Mouse (Mus musculus) CH12.LX (cell line): ENCODE measurements at regions not wholly inside any gene's neighbourhood (a gene's known extent, or its start where the extent isn't known, plus 50 kb on each side); places are given as distances from the start of the nearest gene placed in this dataset.

ENCODE experiments used
- DNase-seq: peaks from one replicate; pipeline ENCODE4 v3.0.0-alpha.2; 2013; ENCODE audit errors: extremely low read depth
- H3K27ac ChIP-seq: 2 replicates; pipeline ENCODE4 v1.5.1; 2012; ENCODE audit warnings: low read depth, mild to moderate bottlenecking, control low read depth, moderate library complexity; ENCODE audit not compliant: insufficient read depth
- H3K27me3 ChIP-seq: replicated peaks from 2 replicates; pipeline ENCODE3; 2012; ENCODE audit warnings: inconsistent platforms
- H3K36me3 ChIP-seq, 2 experiments: replicated peaks in 1 of 2; 2 replicates each; pipeline versions ENCODE3 to v1.6.1; 2012; ENCODE audit warnings: inconsistent platforms in 1 of 2, low read length in 1 of 2, mild to moderate bottlenecking in 1 of 2, mixed read lengths in 1 of 2, moderate library complexity in 1 of 2; ENCODE audit not compliant: control insufficient read depth in 1 of 2, insufficient read depth in 1 of 2
- H3K4me1 ChIP-seq, 2 experiments: 2 replicates each; pipeline ENCODE4 v1.6.1; 2012; ENCODE audit warnings: inconsistent platforms in 1 of 2, moderate library complexity in 1 of 2; ENCODE audit not compliant: insufficient read depth in 2 of 2, control insufficient read depth in 1 of 2
- H3K4me2 ChIP-seq: 2 replicates; pipeline ENCODE4 v1.6.1; 2012; ENCODE audit warnings: low read depth, mild to moderate bottlenecking, control low read depth; ENCODE audit not compliant: poor library complexity, insufficient read depth, severe bottlenecking
- H3K4me3 ChIP-seq, 3 experiments: fragments of 150-350 bp in 1 of 3; sonication (generic) in 1 of 3; replicated peaks in 1 of 3; 2 replicates each; pipeline versions ENCODE3 to v1.5.1; 2011 to 2012; ENCODE audit warnings: low read depth in 2 of 3, low read length in 2 of 3, mild to moderate bottlenecking in 2 of 3, moderate library complexity in 2 of 3, control low read depth in 1 of 3, improper control_type of control experiment in 1 of 3, inconsistent platforms in 1 of 3, mixed read lengths in 1 of 3; ENCODE audit not compliant: poor library complexity in 1 of 3
- H3K79me2 ChIP-seq: replicated peaks from 2 replicates; pipeline ENCODE4 v1.6.1; 2012; ENCODE audit warnings: mild to moderate bottlenecking, moderate library complexity; ENCODE audit not compliant: control insufficient read depth, poor library complexity, insufficient read depth, severe bottlenecking; ENCODE audit errors: extremely low read depth
- H3K9ac ChIP-seq: 2 replicates; pipeline ENCODE4 v1.6.1; 2012; ENCODE audit warnings: low read depth, mild to moderate bottlenecking, control low read depth, moderate library complexity; ENCODE audit not compliant: insufficient read depth
- H3K9me3 ChIP-seq: replicated peaks from 2 replicates; pipeline ENCODE3; 2012; ENCODE audit warnings: low read length, inconsistent platforms, mixed read lengths
- BHLHE40 ChIP-seq: IDR thresholded peaks from 2 replicates; pipeline ENCODE4 v1.6.1; 2011; ENCODE audit warnings: mild to moderate bottlenecking, low read depth, low read length, improper control_type of control experiment
- CHD1 ChIP-seq: IDR thresholded peaks from 2 replicates; pipeline ENCODE4 v1.6.1; 2012; ENCODE audit warnings: low read depth, low read length, improper control_type of control experiment, inconsistent platforms
- CHD2 ChIP-seq: IDR thresholded peaks from 2 replicates; pipeline ENCODE4 v1.6.1; 2011; ENCODE audit warnings: low read length, improper control_type of control experiment
- CTCF ChIP-seq, 2 experiments: IDR thresholded peaks in 1 of 2; conservative IDR thresholded peaks in 1 of 2; 2 replicates each; pipeline ENCODE4 v1.5.1; 2011 to 2012; ENCODE audit warnings: low read depth in 2 of 2, low read length in 2 of 2, improper control_type of control experiment in 1 of 2, inconsistent platforms in 1 of 2, mild to moderate bottlenecking in 1 of 2, moderate library complexity in 1 of 2
- E2F4 ChIP-seq: IDR thresholded peaks from 2 replicates; pipeline ENCODE4 v1.6.1; 2011; ENCODE audit warnings: low read depth, low read length, improper control_type of control experiment; ENCODE audit not compliant: insufficient replicate concordance
- ELF1 ChIP-seq: IDR thresholded peaks from 2 replicates; pipeline ENCODE4 v1.6.1; 2014; ENCODE audit warnings: low read depth, mild to moderate bottlenecking, inconsistent platforms, low read length, improper control_type of control experiment
- EP300 ChIP-seq: IDR thresholded peaks from 2 replicates; pipeline ENCODE4 v1.6.1; 2011; ENCODE audit warnings: low read length, improper control_type of control experiment
- ETS1 ChIP-seq: conservative IDR thresholded peaks from 2 replicates; pipeline ENCODE4 v1.6.1; 2012; ENCODE audit warnings: low read depth, mild to moderate bottlenecking, inconsistent platforms, low read length, improper control_type of control experiment, moderate library complexity
- GABPA ChIP-seq: IDR thresholded peaks from 2 replicates; pipeline ENCODE4 v1.6.1; 2012; ENCODE audit warnings: low read depth, low read length, improper control_type of control experiment, inconsistent platforms; ENCODE audit not compliant: insufficient replicate concordance
- HCFC1 ChIP-seq: IDR thresholded peaks from 2 replicates; pipeline ENCODE4 v1.6.1; 2012; ENCODE audit warnings: low read depth, mild to moderate bottlenecking, inconsistent platforms, low read length, improper control_type of control experiment
- IRF4 ChIP-seq: IDR thresholded peaks from 2 replicates; pipeline ENCODE4 v1.6.1; 2014; ENCODE audit warnings: low read depth, mild to moderate bottlenecking, inconsistent platforms, low read length, improper control_type of control experiment
- JUN ChIP-seq: IDR thresholded peaks from 2 replicates; pipeline ENCODE4 v1.6.1; 2011; ENCODE audit warnings: low read depth, mild to moderate bottlenecking, low read length, improper control_type of control experiment, moderate library complexity; ENCODE audit not compliant: insufficient read depth
- JUND ChIP-seq: conservative IDR thresholded peaks from 2 replicates; pipeline ENCODE4 v1.6.1; 2011; ENCODE audit warnings: low read depth, low read length, improper control_type of control experiment
- KAT2A ChIP-seq: IDR thresholded peaks from 2 replicates; pipeline ENCODE4 v1.6.1; 2012; ENCODE audit warnings: low read length, improper control_type of control experiment, inconsistent platforms; ENCODE audit not compliant: insufficient replicate concordance
- MAFK ChIP-seq: IDR thresholded peaks from 2 replicates; pipeline ENCODE4 v1.6.1; 2011; ENCODE audit warnings: low read length, improper control_type of control experiment; ENCODE audit not compliant: insufficient replicate concordance
- MAX ChIP-seq: IDR thresholded peaks from 2 replicates; pipeline ENCODE4 v1.6.1; 2011; ENCODE audit warnings: low read length, improper control_type of control experiment
- MAZ ChIP-seq: IDR thresholded peaks from 2 replicates; pipeline ENCODE4 v1.6.1; 2012; ENCODE audit warnings: low read depth, mild to moderate bottlenecking, inconsistent platforms, low read length, improper control_type of control experiment, moderate library complexity
- MEF2A ChIP-seq: IDR thresholded peaks from 2 replicates; pipeline ENCODE4 v1.6.1; 2014; ENCODE audit warnings: low read depth, mild to moderate bottlenecking, inconsistent platforms, low read length, improper control_type of control experiment, borderline replicate concordance
- MXI1 ChIP-seq: IDR thresholded peaks from 2 replicates; pipeline ENCODE4 v1.6.1; 2011; ENCODE audit warnings: mild to moderate bottlenecking, low read depth, low read length, improper control_type of control experiment
- MYC ChIP-seq: IDR thresholded peaks from 2 replicates; pipeline ENCODE4 v1.6.1; 2011; ENCODE audit warnings: low read depth, mild to moderate bottlenecking, improper control_type of control experiment, low read length
- NELFE ChIP-seq: IDR thresholded peaks from 2 replicates; pipeline ENCODE4 v1.6.1; 2011; ENCODE audit warnings: low read depth, low read length, improper control_type of control experiment
- NRF1 ChIP-seq: IDR thresholded peaks from 2 replicates; pipeline ENCODE4 v1.6.1; 2014; ENCODE audit warnings: low read depth, mild to moderate bottlenecking, inconsistent platforms, low read length, improper control_type of control experiment, moderate library complexity
- PAX5 ChIP-seq: IDR thresholded peaks from 2 replicates; pipeline ENCODE4 v1.6.1; 2012; ENCODE audit warnings: low read length, inconsistent platforms, mixed read lengths
- POLR2A ChIP-seq: IDR thresholded peaks from 2 replicates; pipeline ENCODE4 v1.6.1; 2011; ENCODE audit warnings: low read depth, mild to moderate bottlenecking, improper control_type of control experiment, low read length
- POLR2AphosphoS2 ChIP-seq: IDR thresholded peaks from 2 replicates; pipeline ENCODE4 v1.6.1; 2011; ENCODE audit warnings: low read depth, low read length, improper control_type of control experiment
- RAD21 ChIP-seq: IDR thresholded peaks from 2 replicates; pipeline ENCODE4 v1.6.1; 2011; ENCODE audit warnings: low read depth, mild to moderate bottlenecking, low read length, improper control_type of control experiment, moderate library complexity
- RCOR1 ChIP-seq: conservative IDR thresholded peaks from 2 replicates; pipeline ENCODE4 v1.6.1; 2012; ENCODE audit warnings: low read depth, mild to moderate bottlenecking, inconsistent platforms, low read length, improper control_type of control experiment
- SIN3A ChIP-seq: IDR thresholded peaks from 2 replicates; pipeline ENCODE4 v1.6.1; 2012; ENCODE audit warnings: low read length, improper control_type of control experiment, inconsistent platforms
- SMC3 ChIP-seq: IDR thresholded peaks from 2 replicates; pipeline ENCODE4 v1.6.1; 2011; ENCODE audit warnings: low read depth, low read length, improper control_type of control experiment
- TBP ChIP-seq: conservative IDR thresholded peaks from 2 replicates; pipeline ENCODE4 v1.6.1; 2011; ENCODE audit warnings: low read depth, low read length, improper control_type of control experiment
- TCF12 ChIP-seq: IDR thresholded peaks from 2 replicates; pipeline ENCODE4 v1.6.1; 2014; ENCODE audit warnings: low read depth, mild to moderate bottlenecking, inconsistent platforms, low read length, improper control_type of control experiment
- USF1 ChIP-seq: IDR thresholded peaks from 2 replicates; pipeline ENCODE4 v1.6.1; 2014; ENCODE audit warnings: low read depth, mild to moderate bottlenecking, inconsistent platforms, low read length, improper control_type of control experiment
- USF2 ChIP-seq: conservative IDR thresholded peaks from 2 replicates; pipeline ENCODE4 v1.6.1; 2011; ENCODE audit warnings: low read depth, low read length, improper control_type of control experiment
- ZC3H11A ChIP-seq: IDR thresholded peaks from 2 replicates; pipeline ENCODE4 v1.6.1; 2012; ENCODE audit warnings: low read depth, mild to moderate bottlenecking, inconsistent platforms, low read length, improper control_type of control experiment
- ZMIZ1 ChIP-seq: IDR thresholded peaks from 2 replicates; pipeline ENCODE4 v1.6.1; 2012; ENCODE audit warnings: low read depth, mild to moderate bottlenecking, inconsistent platforms, low read length, improper control_type of control experiment
- ZNF384 ChIP-seq: IDR thresholded peaks from 2 replicates; pipeline ENCODE4 v1.6.1; 2012; ENCODE audit warnings: low read depth, low read length, improper control_type of control experiment, inconsistent platforms
- dilution Hi-C: fragments of 300-500 bp; cut with MboI; formaldehyde crosslinking; loops from 2 replicates; pipeline ENCODE4 v1.14.3; 2020; ENCODE audit warnings: low sequenced_read_pairs; ENCODE audit not compliant: extremely low pct_unique_long_range_greater_than_20kb, extremely low pct_ligation_motif_present
- in situ Hi-C: fragments of 300-500 bp; cut with MboI; formaldehyde crosslinking; loops from 3 replicates; pipeline ENCODE4 v1.14.3; 2019; ENCODE audit warnings: low sequenced_read_pairs, low pct_ligation_motif_present, low pct_unique_long_range_greater_than_20kb, mixed read lengths

DNA sequence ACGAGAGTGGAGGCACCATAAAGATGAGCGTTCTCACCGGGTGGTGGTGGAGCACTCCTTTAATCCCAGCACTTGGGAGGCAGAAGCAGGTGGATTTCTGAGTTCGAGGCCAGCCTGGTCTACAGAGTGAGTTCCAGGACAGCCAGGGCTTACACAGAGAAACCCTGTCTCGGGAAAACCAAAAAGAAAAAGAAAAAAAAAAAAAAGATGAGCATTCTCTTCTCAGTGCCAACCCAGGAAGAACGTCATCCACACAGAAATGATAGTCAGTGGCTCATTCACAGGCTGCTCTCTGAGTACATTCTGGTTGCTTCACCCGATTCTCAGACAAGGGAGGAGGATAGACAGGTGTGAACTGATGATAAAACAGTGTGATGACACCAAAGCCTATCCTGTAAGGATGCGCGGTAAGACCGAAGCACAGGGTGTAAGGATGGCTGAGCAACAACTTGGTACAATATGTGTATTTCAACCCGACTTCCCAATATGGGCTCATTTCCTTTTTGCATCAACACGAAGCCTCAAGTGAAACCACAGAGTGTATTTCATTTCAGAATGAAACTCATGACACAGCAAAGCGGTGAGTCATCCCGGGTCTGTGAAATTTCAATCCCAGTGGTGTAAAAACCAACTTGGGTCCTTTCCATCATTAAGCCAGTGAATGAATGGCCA lies 84.5 kb downstream of the Nfkbiz start:
- no peaks in the 10 kb centered on the region for H3K36me3 ChIP-seq
- in situ Hi-C loops (no loop called here), dilution Hi-C loops (no loop called here)
- DNase-seq = peak; percentile 95
- H3K9ac ChIP-seq = peak overlapping the region; percentile 81
- peaks cover 6% of the 10 kb centered on the region; the same call in 1 of the 2 replicates for H3K79me2 ChIP-seq
- peak overlapping the region; percentile 26 to 52 (median 27) for H3K4me3 ChIP-seq
- peak overlapping the region; percentile 96 for H3K27ac ChIP-seq
- H3K4me2 ChIP-seq = peak overlapping the region; percentile 97
- H3K27me3 ChIP-seq = no peaks in the 10 kb centered on the region
- TF ChIP-seq TBP (no peak), JUND (peak; percentile 96), ZMIZ1 (no peak), MAX (peak; percentile 86), USF2 (no peak; the same call in 1 of the 2 replicates), NELFE (no peak), TCF12 (peak; percentile 96), CHD1 (0 out of 2 replicates have a peak, but pooled peaks have one; percentile 73), CTCF (conservative IDR thresholded peaks at IDR 0.05 in 1 of 2, IDR thresholded peaks at IDR 0.05 in 1 of 2; ENCODE audit: low read depth in 2 of 2, low read length in 2 of 2) (no peak), ZC3H11A (no peak), E2F4 (0 out of 2 replicates have a peak, but pooled peaks have one; percentile 12), MXI1 (peak; percentile 64), GABPA (no peak), IRF4 (peak; percentile 98), MEF2A (peak; percentile 97), PAX5 (no peak), BHLHE40 (peak; percentile 94), KAT2A (0 out of 2 replicates have a peak, but pooled peaks have one; percentile 21), ELF1 (peak; percentile 55; the same call in 1 of the 2 replicates), RAD21 (peak; percentile 19), ZNF384 (peak; percentile 89), RCOR1 (peak; percentile 94), SIN3A (peak; percentile 92), POLR2A (peak; percentile 49; the same call in 1 of the 2 replicates), POLR2AphosphoS2 (no peak), CHD2 (peak; percentile 84), SMC3 (no peak; the same call in 1 of the 2 replicates), NRF1 (no peak), MYC (peak; percentile 91), JUN (peak; percentile 98), EP300 (peak; percentile 99), MAZ (0 out of 2 replicates have a peak, but pooled peaks have one; percentile 23), USF1 (no peak), ETS1 (peak; percentile 100), MAFK (peak; percentile 98), HCFC1 (0 out of 2 replicates have a peak, but pooled peaks have one; percentile 6)
- no peaks in the 10 kb centered on the region for H3K9me3 ChIP-seq
- H3K4me1 ChIP-seq = peaks cover 18 to 61% of the 10 kb centered on the region in 2 experiments
